Mouse (Mus musculus) midbrain, postnatal 0 days (tissue): ENCODE results near the gene Ric8b. TPM values are rescaled to one million over a fixed set of nuclear protein-coding genes. Genes with fewer than 3 reads are reported as not detected.

Experiments used
- ATAC-seq: fragments of 200-750 bp; cut with Nextera tagmentation; 2 replicates; pipeline ENCODE4 v1.8.0; 2017; ENCODE audit warnings: moderate number of reproducible peaks, mild to moderate bottlenecking, moderate TSS enrichment, moderate library complexity; ENCODE audit not compliant: low FRiP score
- DNase-seq: peaks from one replicate; pipeline ENCODE4 v3.0.0-alpha.2; 2015; ENCODE audit warnings: low spot score
- H3K27ac ChIP-seq: fragments of 300-500 bp; sonication (generic); 2 replicates; pipeline ENCODE4 v1.5.1; 2014; ENCODE audit warnings: low read depth, mild to moderate bottlenecking, low read length, mixed read lengths
- H3K27me3 ChIP-seq: fragments of 300-500 bp; sonication (generic); 2 replicates; pipeline ENCODE4 v1.6.1; 2014; ENCODE audit warnings: low read length, control low read depth, mixed read lengths; ENCODE audit not compliant: insufficient read depth
- H3K36me3 ChIP-seq: fragments of 300-500 bp; sonication (generic); 2 replicates; pipeline ENCODE4 v1.6.1; 2014; ENCODE audit warnings: low read length, control low read depth, mixed read lengths; ENCODE audit not compliant: insufficient read depth
- H3K4me1 ChIP-seq: fragments of 300-500 bp; sonication (generic); 2 replicates; pipeline ENCODE4 v1.6.1; 2014; ENCODE audit warnings: mild to moderate bottlenecking, control low read depth, antibody characterized with exemption, low read length, mixed read lengths; ENCODE audit not compliant: insufficient read depth
- H3K4me2 ChIP-seq: fragments of 300-500 bp; sonication (generic); 2 replicates; pipeline ENCODE4 v1.6.1; 2014; ENCODE audit warnings: low read depth, mild to moderate bottlenecking, low read length, mixed read lengths; ENCODE audit not compliant: poor library complexity, severe bottlenecking
- H3K4me3 ChIP-seq: fragments of 300-500 bp; sonication (generic); 2 replicates; pipeline ENCODE4 v1.5.1; 2014; ENCODE audit warnings: low read depth, mild to moderate bottlenecking, low read length, moderate library complexity
- H3K9ac ChIP-seq: fragments of 300-500 bp; sonication (generic); replicated peaks from 2 replicates; pipeline ENCODE4 v1.6.1; 2014; ENCODE audit warnings: mild to moderate bottlenecking, low read length, moderate library complexity, mixed read lengths; ENCODE audit not compliant: poor library complexity, severe bottlenecking
- H3K9me3 ChIP-seq: fragments of 300-500 bp; sonication (generic); 2 replicates; pipeline ENCODE4 v1.6.1; 2016; ENCODE audit warnings: low read length, control low read depth
- CTCF ChIP-seq: IDR thresholded peaks from 2 replicates; pipeline ENCODE4 v1.5.1; 2016; ENCODE audit warnings: antibody characterized with exemption, mild to moderate bottlenecking
- WGBS: fragments of 180-500 bp; shearing (Covaris S2); extraction: QIAGEN DNeasy Blood & Tissue Kit; methylation state at CpG from one replicate; pipeline ENCODE4 v1.1.7; 2014; 5-methylcytosine and 5-hydroxymethylcytosine counted together
- polyA plus RNA-seq: library from polyadenylated mRNA; unstranded; fragments of >200 nt; fragmentation: Nextera tagmentation; extraction: Ambion mirVana; gene quantifications from 2 replicates; pipeline ENCODE4 v1.2.1, GENCODE M21; 2015
- total RNA-seq: library from RNA; depleted of rRNA; stranded (reverse); fragments of >200 nt; gene quantifications from 2 replicates; pipeline ENCODE4 v1.2.3, GENCODE M21; 2014

Gene Ric8b
- total and polyA plus RNA-seq, 2 experiments from 2014 or later, result 34.8 to 48.4 TPM

GRCm38 (mm10) chr10:85007861-85008840, 90.7 kb downstream of the Ric8b start:
- H3K4me2 ChIP-seq, result no peak overlapping the region
- no peak overlapping the region for H3K4me3 ChIP-seq
- peaks cover 7% of the 10 kb centered on the region; the same call in 1 of the 2 replicates for H3K36me3 ChIP-seq
- H3K27me3 ChIP-seq, result no peaks in the 10 kb centered on the region
- H3K9ac ChIP-seq, result no peak overlapping the region
- 71% methylated on average over 11 of the region's 11 CpGs for WGBS
- ATAC-seq (no peak), DNase-seq (no peak)
- no peak overlapping the region for H3K27ac ChIP-seq
- no peaks in the 10 kb centered on the region for H3K4me1 ChIP-seq
- H3K9me3 ChIP-seq, result no peaks in the 10 kb centered on the region
- TF ChIP-seq CTCF, result no peak

GRCm38 (mm10) chr10:85011066-85011465, 93.7 kb downstream of the Ric8b start:
- no peak for ATAC-seq
- 66% methylated on average over 2 of the region's 2 CpGs for WGBS
- H3K4me2 ChIP-seq, result no peak overlapping the region
- DNase-seq, result no peak
- H3K27ac ChIP-seq, result no peak overlapping the region
- H3K27me3 ChIP-seq, result no peaks in the 10 kb centered on the region
- no peak overlapping the region for H3K9ac ChIP-seq
- peaks cover 12% of the 10 kb centered on the region for H3K36me3 ChIP-seq
- no peak for TF ChIP-seq CTCF
- H3K4me3 ChIP-seq, result no peak overlapping the region
- H3K9me3 ChIP-seq, result no peaks in the 10 kb centered on the region
- no peaks in the 10 kb centered on the region for H3K4me1 ChIP-seq

DNA sequence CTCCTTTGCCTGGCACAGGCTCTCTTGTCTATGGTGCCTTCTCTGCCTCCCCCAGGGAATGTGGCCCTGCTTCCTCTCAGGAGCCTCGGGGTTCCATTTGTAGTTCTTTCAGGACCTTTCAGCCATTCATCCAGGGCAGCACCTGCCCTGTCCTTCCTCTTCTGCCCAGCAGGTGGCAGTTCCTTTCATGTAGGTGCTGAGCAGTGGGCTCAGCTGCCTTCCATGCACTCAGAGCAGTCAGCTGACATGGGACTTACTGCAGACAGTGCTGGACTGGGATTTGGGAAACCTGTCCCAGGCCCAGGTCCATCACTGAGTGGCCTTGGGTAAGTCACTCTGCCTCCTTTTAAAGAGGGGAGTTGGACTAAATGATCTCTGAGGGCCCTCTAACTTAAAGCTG, 96.0 kb downstream of the Ric8b start:
- WGBS, result 13% methylated on average over 1 of the region's 1 CpGs
- Histone ChIP-seq H3K4me2 (no peak overlapping the region), H3K4me3 (no peak overlapping the region), H3K9ac (no peak overlapping the region), H3K4me1 (no peaks in the 10 kb centered on the region), H3K27ac (no peak overlapping the region), H3K9me3 (no peaks in the 10 kb centered on the region), H3K27me3 (no peaks in the 10 kb centered on the region), H3K36me3 (peaks cover 20% of the 10 kb centered on the region)
- DNase-seq (peak; percentile 57), ATAC-seq (peak; percentile 59; the same call in 1 of the 2 replicates)
- peak; percentile 81 for TF ChIP-seq CTCF

DNA sequence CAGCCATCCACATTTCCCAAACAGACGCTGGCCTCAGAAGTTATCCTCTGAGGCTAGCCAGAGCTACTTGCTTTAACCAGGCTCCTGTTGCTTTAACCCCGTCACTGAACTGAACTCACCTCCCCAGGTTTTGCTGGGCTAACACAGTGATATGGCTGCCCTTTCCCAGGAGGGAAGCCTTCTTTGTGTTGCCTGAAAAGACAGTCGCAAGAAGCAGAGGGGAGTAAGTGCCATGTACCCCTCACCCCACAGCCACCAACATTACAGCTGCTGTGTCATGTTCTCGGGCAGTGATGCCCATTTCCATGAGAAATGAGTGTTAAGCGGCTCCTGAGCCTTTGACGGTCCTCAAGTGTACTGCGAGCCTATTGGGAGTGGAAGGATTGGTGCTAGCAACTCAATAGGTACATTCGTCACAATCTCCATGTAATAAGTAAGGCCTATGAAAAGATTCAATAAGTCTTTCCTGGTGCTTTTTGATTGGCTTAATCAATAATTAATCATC, 96.6 kb downstream of the Ric8b start:
- Histone ChIP-seq H3K27me3 (no peaks in the 10 kb centered on the region), H3K4me1 (no peaks in the 10 kb centered on the region), H3K9me3 (no peaks in the 10 kb centered on the region), H3K4me2 (no peak overlapping the region), H3K36me3 (peaks cover 25% of the 10 kb centered on the region), H3K9ac (no peak overlapping the region), H3K4me3 (no peak overlapping the region), H3K27ac (no peak overlapping the region)
- WGBS, result 31% methylated on average over 8 of the region's 8 CpGs
- ATAC-seq (no peak), DNase-seq (no peak)
- no peak for TF ChIP-seq CTCF

- no peak overlapping the region for H3K27ac ChIP-seq
- no peak overlapping the region for H3K9ac ChIP-seq
- peak; percentile 21 for DNase-seq
- H3K9me3 ChIP-seq, result no peaks in the 10 kb centered on the region
- no peak for ATAC-seq
- TF ChIP-seq CTCF, result no peak
- WGBS, result 22% methylated on average over 9 of the region's 9 CpGs
- H3K36me3 ChIP-seq, result peaks cover 27% of the 10 kb centered on the region
- H3K4me1 ChIP-seq, result no peaks in the 10 kb centered on the region
- H3K4me3 ChIP-seq, result no peak overlapping the region
- H3K4me2 ChIP-seq, result no peak overlapping the region
- H3K27me3 ChIP-seq, result no peaks in the 10 kb centered on the region
These were observed 97.1 kb downstream of the Ric8b start for GRCm38 (mm10) chr10:85014456-85014976.
